Mouse (Mus musculus): Measurements from ENCODE around the gene Chst1.
A peak's percentile ranks its signal among the peaks of the same experiment; 100 is the strongest.

Gene Chst1

GRCm38 (mm10) chr2:92609704-92610379, 10.3 kb downstream of the Chst1 start:
- DNase-seq (ENCODE audit: low spot score): no peak

- no peak for DNase-seq (ENCODE audit: low spot score)
Observed at GRCm38 (mm10) chr2:92613645-92614044, 14.1 kb downstream of the Chst1 start.

- DNase-seq (ENCODE audit: low spot score): no peak
Observed at GRCm38 (mm10) chr2:92614106-92614505, 14.6 kb downstream of the Chst1 start.

GRCm38 (mm10) chr2:92617077-92617756, 17.7 kb downstream of the Chst1 start:
- DNase-seq (ENCODE audit: low spot score): no peak

- no peak for DNase-seq (ENCODE audit: low spot score)
Observed at GRCm38 (mm10) chr2:92618016-92618415, 18.5 kb downstream of the Chst1 start.

GRCm38 (mm10) chr2:92627633-92628032, 28.1 kb downstream of the Chst1 start:
- DNase-seq (ENCODE audit: low spot score): no peak

GRCm38 (mm10) chr2:92630799-92631198, 31.3 kb downstream of the Chst1 start:
- no peak for DNase-seq (ENCODE audit: low spot score)

- DNase-seq (ENCODE audit: low spot score): no peak
Observed at GRCm38 (mm10) chr2:92632027-92632426, 32.5 kb downstream of the Chst1 start.

- peak; percentile 17 for DNase-seq (ENCODE audit: low spot score)
Observed at GRCm38 (mm10) chr2:92640555-92640954, 41.0 kb downstream of the Chst1 start.

- DNase-seq (ENCODE audit: low spot score): no peak
Observed at GRCm38 (mm10) chr2:92645282-92646037, 46.0 kb downstream of the Chst1 start.

- peak; percentile 11 for DNase-seq (ENCODE audit: low spot score)
Observed at GRCm38 (mm10) chr2:92649154-92649801, 49.8 kb downstream of the Chst1 start.

GRCm38 (mm10) chr2:92650428-92650827, 50.9 kb downstream of the Chst1 start:
- DNase-seq (ENCODE audit: low spot score): no peak

- no peak for DNase-seq (ENCODE audit: low spot score)
Observed at GRCm38 (mm10) chr2:92651294-92651816, 51.8 kb downstream of the Chst1 start.

GRCm38 (mm10) chr2:92657189-92657588, 57.7 kb downstream of the Chst1 start:
- DNase-seq (ENCODE audit: low spot score): no peak

- no peak for DNase-seq (ENCODE audit: low spot score)
Observed at GRCm38 (mm10) chr2:92658293-92659150, 59.0 kb downstream of the Chst1 start.

GRCm38 (mm10) chr2:92659491-92660035, 60.1 kb downstream of the Chst1 start:
- no peak for DNase-seq (ENCODE audit: low spot score)

GRCm38 (mm10) chr2:92662534-92663068, 63.1 kb downstream of the Chst1 start:
- no peak for DNase-seq (ENCODE audit: low spot score)
